Mouse (Mus musculus): ENCODE data around the gene Trh. TPM values are rescaled to one million over a fixed set of nuclear protein-coding genes. Genes with fewer than 3 reads are reported as not detected.

Gene Trh
- not detected for total RNA-seq (2021)
- long read RNA-seq, experiment 1 = 0 reads
- long read RNA-seq, experiment 2 = 0 reads

DNA sequence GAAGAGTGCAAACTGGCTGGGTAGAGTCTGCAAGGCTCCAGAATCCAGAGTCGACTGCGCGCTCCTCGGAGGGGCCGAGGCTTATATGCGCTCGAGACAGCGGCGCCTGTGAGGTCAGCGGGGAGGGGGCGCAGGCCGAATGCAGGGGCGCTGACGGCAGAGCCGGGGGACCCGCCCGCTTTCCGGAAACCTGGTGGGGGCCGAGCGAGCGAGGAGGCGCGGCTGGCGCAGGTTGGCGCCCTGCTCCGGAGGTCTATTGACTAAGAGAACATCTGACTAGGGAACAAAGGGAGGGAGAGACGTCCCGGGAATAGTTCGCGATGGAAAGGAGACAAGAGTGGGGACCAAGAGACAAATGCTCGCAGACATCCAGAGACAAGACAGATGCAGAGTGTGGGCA lies at the start of gene Trh:
TSS of gene Trh (minus strand) at position 60 of the 400 bp plus-strand sequence.
- DNase-seq = no peak

GRCm38 (mm10) chr6:92290826-92291225 lies 46.4 kb upstream of the Trh start:
- no peak for DNase-seq

- no peak for DNase-seq
These were observed 42.4 kb upstream of the Trh start for GRCm38 (mm10) chr6:92286889-92287288.

DNA sequence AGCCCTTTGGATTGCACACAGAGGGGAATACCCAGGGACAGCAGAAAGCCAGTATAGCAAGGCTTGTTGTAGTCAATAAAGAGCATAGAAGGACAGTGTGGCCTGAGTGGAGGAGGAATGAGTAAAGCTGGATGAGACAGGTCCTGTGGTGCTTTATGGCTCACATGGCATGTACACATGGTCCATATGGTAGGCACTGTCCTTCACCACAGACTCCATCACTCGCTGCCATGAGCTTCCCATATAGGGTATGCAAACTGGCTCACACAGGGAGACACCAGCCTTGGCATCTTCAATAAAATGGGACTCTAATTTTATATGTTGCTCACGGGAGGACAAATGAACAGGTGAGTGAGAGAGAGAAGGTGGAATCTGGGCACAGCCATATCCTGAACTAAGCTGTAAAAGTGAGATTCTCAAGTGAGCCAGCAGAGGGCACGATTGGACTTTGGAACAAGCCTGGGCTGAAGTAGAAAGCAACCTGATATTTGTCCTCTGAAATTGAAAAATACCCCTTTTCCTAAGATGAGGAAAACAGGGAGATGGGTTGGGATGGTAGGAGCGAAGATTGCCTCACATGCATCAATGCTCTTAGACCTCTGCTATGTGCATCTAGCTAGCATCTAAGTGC lies 41.9 kb upstream of the Trh start:
- no peak for DNase-seq

DNA sequence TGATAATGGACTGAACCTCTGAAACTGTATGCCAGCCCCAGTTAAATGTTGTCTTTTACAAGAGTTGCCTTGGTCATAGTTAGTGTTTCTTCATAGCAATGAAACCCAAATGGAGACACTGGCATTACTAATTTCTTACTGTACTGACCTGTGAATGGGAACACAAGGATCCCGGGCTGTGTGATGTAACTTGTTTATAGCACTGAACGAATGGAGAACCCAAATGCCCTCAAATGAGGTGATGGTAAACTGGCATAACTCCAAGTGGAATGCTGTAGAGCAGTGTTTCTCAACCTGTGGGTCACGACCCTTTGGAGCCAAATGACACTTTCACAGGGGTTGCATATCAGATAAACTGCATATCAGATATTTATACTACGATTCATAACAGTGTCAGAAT lies 41.1 kb upstream of the Trh start:
- DNase-seq = no peak

- DNase-seq = no peak
These were observed 32.7 kb upstream of the Trh start for GRCm38 (mm10) chr6:92277179-92277578.

- DNase-seq = no peak
These were observed 29.3 kb upstream of the Trh start for GRCm38 (mm10) chr6:92273652-92274322.

DNA sequence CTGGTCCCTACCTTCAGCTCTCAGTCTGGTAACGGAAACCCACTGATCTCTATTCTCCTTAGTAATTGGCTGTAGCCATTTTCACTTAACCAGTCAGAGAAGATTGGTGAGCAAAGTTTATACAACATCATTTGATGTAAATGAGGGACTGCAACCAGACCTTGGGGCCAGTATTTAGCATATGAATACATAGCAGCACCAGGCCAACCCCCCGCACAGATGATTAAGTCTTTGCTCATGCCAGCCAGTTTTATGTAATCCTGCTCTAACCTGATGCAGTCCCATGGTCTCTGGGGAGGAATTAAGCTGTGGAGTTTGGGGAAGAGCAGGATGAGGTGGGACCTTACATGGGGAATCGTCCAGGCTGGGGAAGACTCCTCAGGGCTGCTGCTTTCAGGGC lies 28.2 kb upstream of the Trh start:
- DNase-seq = no peak

DNA sequence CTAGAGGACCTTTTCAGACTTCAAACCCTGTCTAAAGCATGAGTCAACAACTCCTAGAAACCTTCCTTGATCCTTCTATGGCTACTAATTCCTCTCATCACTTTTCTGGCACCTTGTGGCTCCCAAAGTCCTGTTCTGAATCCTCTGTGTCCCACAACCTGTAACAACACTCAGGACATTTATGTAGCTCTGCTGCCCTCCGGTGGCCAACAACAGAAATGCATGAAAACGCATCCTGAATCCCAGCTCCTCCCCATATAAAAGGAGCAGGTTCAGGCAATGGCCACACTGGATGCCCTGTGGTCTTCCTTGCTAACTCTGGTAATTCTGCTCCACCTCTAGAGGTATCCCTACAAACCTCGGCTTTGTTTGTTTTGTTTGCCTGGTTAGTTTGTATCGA lies 24.6 kb upstream of the Trh start:
- DNase-seq = peak; percentile 19

GRCm38 (mm10) chr6:92268001-92268400 lies 23.6 kb upstream of the Trh start:
- no peak for DNase-seq

- DNase-seq = no peak
These were observed 16.9 kb upstream of the Trh start for GRCm38 (mm10) chr6:92261162-92261843.

GRCm38 (mm10) chr6:92255346-92255745 lies 10.9 kb upstream of the Trh start:
- DNase-seq = no peak

DNA sequence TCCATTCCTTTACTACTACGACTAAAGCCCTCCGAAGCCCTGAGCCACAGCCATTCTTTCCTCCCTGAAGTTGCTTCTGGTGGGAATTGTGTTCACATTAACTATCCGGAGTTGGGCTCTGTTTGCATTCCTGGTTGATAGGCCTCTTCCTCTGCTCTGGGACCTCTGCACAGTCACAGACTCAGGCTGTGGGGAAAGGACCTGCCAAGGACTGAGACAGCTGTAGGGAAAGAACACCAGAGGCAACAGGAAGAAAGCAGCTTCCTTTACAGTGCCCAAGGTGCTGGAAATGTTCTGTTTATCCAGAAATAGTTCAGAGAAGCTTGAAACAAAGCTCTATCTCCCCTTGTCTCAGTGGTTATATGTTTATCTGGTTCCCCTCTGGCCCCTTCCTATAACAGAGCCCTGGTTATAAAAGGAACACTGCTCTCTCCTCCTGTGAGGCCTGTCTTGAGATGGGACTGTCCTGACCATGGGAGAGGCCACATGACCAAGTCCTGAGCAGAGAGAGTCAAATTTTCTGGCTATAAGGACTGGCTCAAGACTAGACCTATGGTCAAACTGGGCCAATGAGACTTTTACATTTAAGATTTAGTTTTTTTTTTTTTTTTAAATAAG lies 8.9 kb upstream of the Trh start:
- DNase-seq = no peak

DNA sequence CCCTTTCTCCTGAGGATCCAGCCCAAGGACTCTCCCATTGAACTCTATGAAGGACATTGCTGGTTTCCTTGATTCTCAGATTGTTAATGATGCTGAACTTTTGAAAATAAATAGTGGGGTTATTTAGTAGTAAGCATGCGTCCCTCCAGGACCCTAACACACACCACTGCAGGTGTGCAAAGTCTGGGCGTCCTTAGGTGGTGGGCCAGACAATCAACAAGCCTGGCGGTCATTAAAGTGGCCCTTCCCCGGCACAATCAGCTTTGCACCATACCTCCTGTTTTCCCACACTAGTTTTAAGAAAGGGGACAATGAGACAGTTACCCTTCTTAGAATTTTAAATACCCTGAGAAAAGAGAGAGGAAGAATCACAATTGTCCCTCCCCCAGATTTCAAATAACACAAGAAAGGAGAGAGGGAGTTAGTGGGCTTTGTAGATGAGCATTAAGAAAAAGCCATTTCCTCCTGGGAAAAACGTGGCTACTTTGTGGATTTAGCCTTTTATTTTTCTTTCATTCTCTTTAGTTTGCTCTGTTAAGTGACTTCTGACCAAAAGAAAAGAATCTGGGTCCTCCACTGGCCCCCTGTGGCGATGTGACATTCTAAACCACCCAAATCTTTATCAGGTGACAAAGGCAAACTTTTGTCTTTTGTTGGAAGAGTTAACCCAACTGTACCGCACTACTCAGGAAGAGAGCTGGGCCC lies 2.9 kb upstream of the Trh start:
- DNase-seq = no peak

GRCm38 (mm10) chr6:92246335-92246734 lies 1.9 kb upstream of the Trh start:
- DNase-seq = no peak

GRCm38 (mm10) chr6:92241178-92241906 lies 3.1 kb downstream of the Trh start:
- DNase-seq = peak; percentile 29

DNA sequence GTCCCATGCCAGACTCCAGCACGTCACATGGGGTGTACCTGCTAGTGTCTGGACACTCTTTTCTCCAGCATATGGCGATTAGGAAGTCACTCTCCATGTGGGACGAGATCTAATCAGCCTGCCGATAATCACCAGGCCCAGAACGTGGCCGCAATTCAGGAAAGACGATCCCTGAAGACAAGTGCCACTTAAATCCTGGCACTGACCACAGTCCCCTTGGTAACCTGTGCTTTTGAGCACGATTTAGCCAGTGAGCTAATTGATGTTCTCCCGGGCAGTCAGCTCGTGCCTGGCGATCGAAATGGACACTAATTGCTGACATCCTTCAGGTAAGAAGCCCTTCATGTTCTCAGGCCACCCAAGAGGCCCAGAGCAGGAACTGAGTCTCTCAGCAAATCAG lies 9.4 kb downstream of the Trh start:
- DNase-seq = no peak

GRCm38 (mm10) chr6:92231762-92232161 lies 12.7 kb downstream of the Trh start:
- no peak for DNase-seq

GRCm38 (mm10) chr6:92231356-92231755 lies 13.1 kb downstream of the Trh start:
- no peak for DNase-seq

- no peak for DNase-seq
These were observed 14.9 kb downstream of the Trh start for GRCm38 (mm10) chr6:92229586-92229985.

- no peak for DNase-seq
These were observed 15.3 kb downstream of the Trh start for GRCm38 (mm10) chr6:92229103-92229502.

DNA sequence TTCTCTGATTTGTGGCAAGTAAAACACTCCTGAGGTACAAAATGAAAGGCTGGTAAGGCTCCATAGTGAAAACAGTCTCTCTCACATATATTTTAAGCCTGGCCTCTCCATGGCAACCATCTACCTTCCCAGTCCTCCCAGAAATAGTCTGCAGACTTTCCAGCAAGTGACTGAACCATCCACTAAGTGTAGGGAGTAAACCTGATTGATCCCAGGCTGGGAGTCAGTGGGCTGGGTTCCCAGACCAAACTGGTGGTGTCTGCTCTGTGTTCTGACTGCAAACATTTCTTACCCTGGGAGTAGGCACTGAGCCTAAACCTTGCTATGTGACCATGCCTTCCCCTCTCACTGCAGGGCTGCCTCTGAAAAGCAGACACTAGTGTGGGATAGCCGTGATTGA lies 19.5 kb downstream of the Trh start:
- no peak for DNase-seq
